Mouse (Mus musculus): ENCODE results near the gene Scube1. TPM values are rescaled to one million over a fixed set of nuclear protein-coding genes. Genes with fewer than 3 reads are reported as not detected.

Scube1 gene
- polyA plus RNA-seq, 1 experiment, result 24.7 TPM

GRCm38 (mm10) chr15:83574731-83575351 lies 150.0 kb downstream of the Scube1 start:
- no peak for DNase-seq (ENCODE audit: low read depth)
- TF ChIP-seq CTCF (IDR thresholded peaks at IDR 0.05; ENCODE audit: borderline replicate concordance, extremely low read depth, insufficient read depth, insufficient read length) (no peak), POLR2A (IDR thresholded peaks at IDR 0.05; ENCODE audit: borderline replicate concordance, extremely low read depth, insufficient read depth, insufficient read length, poor library complexity, severe bottlenecking) (no peak)

GRCm38 (mm10) chr15:83573606-83574005 lies 151.2 kb downstream of the Scube1 start:
- TF ChIP-seq CTCF (IDR thresholded peaks at IDR 0.05; ENCODE audit: borderline replicate concordance, extremely low read depth, insufficient read depth, insufficient read length) (no peak), POLR2A (IDR thresholded peaks at IDR 0.05; ENCODE audit: borderline replicate concordance, extremely low read depth, insufficient read depth, insufficient read length, poor library complexity, severe bottlenecking) (no peak)
- no peak for DNase-seq (ENCODE audit: low read depth)

- TF ChIP-seq POLR2A (IDR thresholded peaks at IDR 0.05; ENCODE audit: borderline replicate concordance, extremely low read depth, insufficient read depth, insufficient read length, poor library complexity, severe bottlenecking) (no peak), CTCF (IDR thresholded peaks at IDR 0.05; ENCODE audit: borderline replicate concordance, extremely low read depth, insufficient read depth, insufficient read length) (no peak)
- no peak for DNase-seq (ENCODE audit: low read depth)
Observed at GRCm38 (mm10) chr15:83572132-83572531, 152.7 kb downstream of the Scube1 start.

GRCm38 (mm10) chr15:83571636-83572035 lies 153.2 kb downstream of the Scube1 start:
- TF ChIP-seq POLR2A (IDR thresholded peaks at IDR 0.05; ENCODE audit: borderline replicate concordance, extremely low read depth, insufficient read depth, insufficient read length, poor library complexity, severe bottlenecking) (no peak), CTCF (IDR thresholded peaks at IDR 0.05; ENCODE audit: borderline replicate concordance, extremely low read depth, insufficient read depth, insufficient read length) (no peak)

DNA sequence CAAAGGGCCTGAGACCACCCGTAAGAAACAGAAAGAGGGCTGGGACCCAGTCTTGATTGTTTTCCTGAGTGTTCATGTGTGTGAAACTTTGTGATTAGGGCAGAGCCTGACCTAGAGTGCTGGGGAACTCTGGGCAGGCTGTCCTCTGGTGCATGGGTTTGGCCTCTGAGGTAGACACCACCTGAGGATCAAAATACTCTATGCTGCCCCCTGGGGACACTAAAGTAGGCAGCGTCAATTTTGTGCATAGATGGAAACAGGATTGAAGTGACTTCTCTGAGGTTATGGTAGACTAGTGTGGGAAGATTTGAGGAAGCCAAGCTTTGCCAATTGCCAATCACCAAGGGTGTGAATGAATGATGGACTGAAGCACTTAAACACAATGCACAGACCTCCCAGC lies 154.2 kb downstream of the Scube1 start:
- DNase-seq (ENCODE audit: low read depth), result no peak
- TF ChIP-seq CTCF (IDR thresholded peaks at IDR 0.05; ENCODE audit: borderline replicate concordance, extremely low read depth, insufficient read depth, insufficient read length) (peak; percentile 8; the same call in 1 of the 2 replicates), POLR2A (IDR thresholded peaks at IDR 0.05; ENCODE audit: borderline replicate concordance, extremely low read depth, insufficient read depth, insufficient read length, poor library complexity, severe bottlenecking) (no peak)

More at GRCm38 (mm10) chr15:83571636-83572035, 153.2 kb downstream of the Scube1 start:
- DNase-seq (ENCODE audit: low read depth), result no peak

DNA sequence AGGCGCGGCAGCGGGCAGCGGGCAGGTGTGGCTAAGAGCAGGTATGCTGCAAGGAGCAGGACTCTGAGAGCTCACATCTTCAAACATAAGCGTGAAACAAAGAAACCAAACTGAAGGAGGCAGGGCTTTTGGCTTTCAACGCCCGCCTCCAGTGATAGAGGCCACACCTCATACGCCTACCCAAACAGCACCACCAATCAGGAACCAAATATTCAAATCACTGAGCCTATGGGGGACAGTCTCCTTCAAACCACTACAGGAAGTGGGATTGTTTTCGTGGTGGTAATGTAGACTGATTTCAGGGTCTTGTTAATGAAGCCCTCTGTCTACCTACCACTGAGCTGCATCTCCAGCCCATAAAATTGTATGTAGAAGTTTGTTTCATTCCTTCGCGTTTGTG lies 155.1 kb downstream of the Scube1 start:
- no peak for DNase-seq (ENCODE audit: low read depth)
- TF ChIP-seq CTCF (IDR thresholded peaks at IDR 0.05; ENCODE audit: borderline replicate concordance, extremely low read depth, insufficient read depth, insufficient read length), result no peak
- no peak for TF ChIP-seq POLR2A (IDR thresholded peaks at IDR 0.05; ENCODE audit: borderline replicate concordance, extremely low read depth, insufficient read depth, insufficient read length, poor library complexity, severe bottlenecking)

DNA sequence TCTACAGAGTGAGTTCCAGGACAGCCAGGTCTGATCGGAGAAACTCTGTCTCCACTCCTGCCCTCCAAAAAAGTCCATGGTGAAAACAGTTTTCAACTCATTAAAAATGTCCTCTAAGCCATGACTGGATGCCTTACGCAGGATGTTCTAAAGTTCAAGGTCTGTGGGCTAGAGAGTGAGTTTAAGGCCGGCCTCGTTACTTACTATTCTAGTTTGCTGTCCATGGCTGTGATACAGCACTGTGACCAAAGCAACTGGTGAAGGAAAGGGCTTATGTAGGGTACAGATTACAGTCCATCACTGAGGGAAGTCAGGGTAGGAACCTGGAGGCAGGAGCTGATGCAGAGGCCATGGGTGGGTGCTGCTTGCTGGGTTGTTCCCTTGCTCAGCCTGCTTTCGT lies 156.3 kb downstream of the Scube1 start:
- TF ChIP-seq CTCF (IDR thresholded peaks at IDR 0.05; ENCODE audit: borderline replicate concordance, extremely low read depth, insufficient read depth, insufficient read length) (no peak), POLR2A (IDR thresholded peaks at IDR 0.05; ENCODE audit: borderline replicate concordance, extremely low read depth, insufficient read depth, insufficient read length, poor library complexity, severe bottlenecking) (no peak)
- no peak for DNase-seq (ENCODE audit: low read depth)

DNA sequence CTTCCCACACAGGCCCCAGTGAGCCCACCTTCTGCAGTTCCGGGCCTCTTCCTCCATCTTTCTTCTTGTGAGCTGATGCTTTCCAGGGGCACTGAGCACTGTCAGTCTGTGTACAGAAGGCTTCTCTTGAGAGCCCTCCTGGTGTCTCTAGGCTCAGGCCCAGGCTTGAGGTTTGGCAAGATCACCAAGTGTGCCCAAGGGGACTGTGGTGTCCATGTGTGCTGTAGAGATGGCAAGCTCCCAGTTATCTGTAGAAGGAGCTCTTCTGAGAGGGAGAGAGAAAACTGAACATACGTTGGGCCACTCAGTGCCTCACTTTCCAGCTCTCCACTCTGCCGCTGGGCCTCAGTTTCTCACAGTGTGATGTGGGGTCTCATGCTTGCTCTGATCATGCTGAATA lies 157.1 kb downstream of the Scube1 start:
- no peak for DNase-seq (ENCODE audit: low read depth)
- TF ChIP-seq POLR2A (IDR thresholded peaks at IDR 0.05; ENCODE audit: borderline replicate concordance, extremely low read depth, insufficient read depth, insufficient read length, poor library complexity, severe bottlenecking) (no peak), CTCF (IDR thresholded peaks at IDR 0.05; ENCODE audit: borderline replicate concordance, extremely low read depth, insufficient read depth, insufficient read length) (no peak)

DNA sequence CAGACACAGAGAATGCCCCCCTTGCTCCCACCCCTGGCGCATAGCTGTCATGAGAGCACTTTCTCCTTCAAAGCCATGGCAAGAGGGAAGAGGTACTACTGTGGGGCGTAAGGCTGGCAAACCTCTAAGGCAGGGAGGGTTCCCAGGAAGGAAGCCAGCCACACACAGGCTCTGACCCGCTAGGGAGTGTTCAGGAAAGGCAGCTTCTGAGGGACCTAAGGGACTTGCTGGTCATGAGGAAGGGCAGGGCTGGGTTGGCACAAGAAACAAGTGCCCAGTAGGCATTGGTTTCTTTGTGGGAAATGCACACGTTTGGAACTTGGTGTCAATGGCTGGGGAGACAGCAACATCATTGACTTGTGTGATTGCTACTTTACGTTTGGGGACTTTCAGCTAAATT lies 158.8 kb downstream of the Scube1 start:
- no peak for DNase-seq (ENCODE audit: low read depth)
- TF ChIP-seq CTCF (IDR thresholded peaks at IDR 0.05; ENCODE audit: borderline replicate concordance, extremely low read depth, insufficient read depth, insufficient read length) (no peak), POLR2A (IDR thresholded peaks at IDR 0.05; ENCODE audit: borderline replicate concordance, extremely low read depth, insufficient read depth, insufficient read length, poor library complexity, severe bottlenecking) (no peak)

DNA sequence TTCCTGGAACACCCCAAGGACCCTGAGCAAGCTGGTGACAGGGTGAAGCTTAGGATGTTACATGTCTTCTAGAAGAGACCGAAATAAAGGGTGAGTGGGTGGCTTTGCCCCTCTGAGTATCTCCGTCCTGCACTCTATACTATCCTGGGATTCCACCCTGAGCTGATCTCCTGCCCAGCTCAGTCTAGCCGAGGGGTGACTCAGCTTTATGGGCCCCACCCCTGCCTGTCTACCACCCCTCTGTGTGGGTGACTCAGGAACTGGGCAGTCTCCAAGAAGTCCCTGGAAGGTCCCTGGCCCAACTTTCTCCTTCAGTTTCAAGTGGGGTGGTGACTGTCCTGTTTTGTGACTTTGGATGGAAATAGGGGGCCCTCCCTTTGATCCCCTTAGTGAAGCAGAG lies 159.4 kb downstream of the Scube1 start:
- no peak for DNase-seq (ENCODE audit: low read depth)
- no peak for TF ChIP-seq CTCF (IDR thresholded peaks at IDR 0.05; ENCODE audit: borderline replicate concordance, extremely low read depth, insufficient read depth, insufficient read length)
- TF ChIP-seq POLR2A (IDR thresholded peaks at IDR 0.05; ENCODE audit: borderline replicate concordance, extremely low read depth, insufficient read depth, insufficient read length, poor library complexity, severe bottlenecking), result no peak

DNA sequence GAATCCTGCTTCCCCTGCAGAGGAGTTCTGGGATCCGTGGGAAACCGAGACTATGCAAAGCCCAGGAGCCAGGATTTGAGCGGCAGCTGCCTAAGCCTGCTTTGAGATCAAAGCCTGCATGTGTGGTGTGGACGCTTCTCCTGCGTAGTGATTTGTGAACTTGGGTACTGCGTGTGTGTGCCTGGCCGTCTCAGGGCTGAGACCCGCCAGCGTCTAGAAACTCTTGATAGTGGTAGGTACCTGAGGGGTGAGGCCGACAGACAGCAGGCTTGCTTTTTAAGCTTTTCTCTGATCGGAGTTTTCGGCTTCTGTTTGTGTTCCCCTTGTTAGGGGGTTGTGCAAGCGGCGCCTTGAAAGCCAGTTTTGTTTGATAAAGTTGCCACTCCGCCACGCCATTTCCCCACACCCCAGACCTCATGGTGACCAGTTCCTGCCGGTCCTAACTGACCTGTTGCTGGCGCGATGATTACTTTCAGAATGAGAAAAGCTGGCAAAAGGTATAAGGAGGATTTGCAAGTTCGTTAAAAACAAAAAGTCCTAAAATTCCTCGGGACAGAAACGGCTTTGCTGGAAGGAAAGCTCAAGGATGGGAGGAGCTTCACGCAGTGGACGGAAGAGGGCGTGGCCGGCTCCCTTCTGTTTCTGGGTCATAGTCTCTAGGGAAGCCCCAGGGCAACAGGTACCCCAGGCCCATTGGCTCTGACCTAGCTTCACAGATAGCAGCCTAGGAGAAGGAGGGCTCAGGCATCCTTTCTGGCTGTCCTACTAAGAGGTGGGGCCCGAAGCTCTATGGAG lies 160.8 kb downstream of the Scube1 start:
- DNase-seq (ENCODE audit: low read depth), result peak; percentile 53
- TF ChIP-seq POLR2A (IDR thresholded peaks at IDR 0.05; ENCODE audit: borderline replicate concordance, extremely low read depth, insufficient read depth, insufficient read length, poor library complexity, severe bottlenecking), result no peak
- TF ChIP-seq CTCF (IDR thresholded peaks at IDR 0.05; ENCODE audit: borderline replicate concordance, extremely low read depth, insufficient read depth, insufficient read length), result no peak

All from brain, embryonic 14.5 days (tissue).